Mouse (Mus musculus) adrenal gland, adult (tissue): ENCODE results near the gene Vmn2r69.

ENCODE experiments used
- DNase-seq, 2 experiments: peaks; one replicate each; pipeline ENCODE4 v3.0.0; 2022 to 2023; ENCODE audit warnings: low spot score in 1 of 2; ENCODE audit not compliant: inconsistent age in 2 of 2

Gene Vmn2r69

GRCm38 (mm10) chr7:85415820-85416219, at the start of gene Vmn2r69:
Vmn2r69 (minus strand) TSS chr7:85415920.
- no peak for DNase-seq
